Mouse (Mus musculus) neural tube, embryonic 14.5 days (tissue): ENCODE measurements at regions not wholly inside any gene's neighbourhood (a gene's known extent, or its start where the extent isn't known, plus 50 kb on each side); places are given as distances from the start of the nearest gene placed in this dataset.

Experiments
- ATAC-seq: fragments of 200-750 bp; cut with Nextera tagmentation; 2 replicates; pipeline ENCODE4 v1.8.0; 2017; ENCODE audit warnings: low read depth, mild to moderate bottlenecking, moderate TSS enrichment, moderate library complexity
- H3K27ac ChIP-seq: fragments of 300-500 bp; sonication (generic); 2 replicates; pipeline ENCODE4 v1.5.1; 2014; ENCODE audit warnings: low read depth, mild to moderate bottlenecking, control low read depth, low read length, moderate library complexity, mixed read lengths
- H3K27me3 ChIP-seq: fragments of 300-500 bp; sonication (generic); 2 replicates; pipeline ENCODE4 v1.6.1; 2014; ENCODE audit warnings: low read length; ENCODE audit not compliant: control insufficient read depth, insufficient read depth
- H3K36me3 ChIP-seq: fragments of 300-500 bp; sonication (generic); 2 replicates; pipeline ENCODE4 v1.6.1; 2014; ENCODE audit warnings: low read length, mixed read lengths; ENCODE audit not compliant: control insufficient read depth, insufficient read depth
- H3K4me1 ChIP-seq: fragments of 300-500 bp; sonication (generic); 2 replicates; pipeline ENCODE4 v1.6.1; 2014; ENCODE audit warnings: low read length; ENCODE audit not compliant: control insufficient read depth, insufficient read depth
- H3K4me2 ChIP-seq: fragments of 300-500 bp; sonication (generic); 2 replicates; pipeline ENCODE4 v1.6.1; 2014; ENCODE audit warnings: mild to moderate bottlenecking, low read depth, low read length, control low read depth
- H3K4me3 ChIP-seq: fragments of 300-500 bp; sonication (generic); 2 replicates; pipeline ENCODE4 v1.5.1; 2014; ENCODE audit warnings: low read depth, low read length, control low read depth, mixed read lengths
- H3K9ac ChIP-seq: fragments of 300-500 bp; sonication (generic); replicated peaks from 2 replicates; pipeline ENCODE4 v1.6.1; 2014; ENCODE audit warnings: low read depth, mild to moderate bottlenecking, control low read depth, low read length, mixed read lengths
- H3K9me3 ChIP-seq: fragments of 300-500 bp; sonication (generic); 2 replicates; pipeline ENCODE4 v1.6.1; 2016; ENCODE audit warnings: low read length; ENCODE audit not compliant: control insufficient read depth
- WGBS: fragments of 180-500 bp; shearing (Covaris S2); extraction: QIAGEN DNeasy Blood & Tissue Kit; methylation state at CpG from one replicate; pipeline ENCODE4 v1.1.7; 2014; 5-methylcytosine and 5-hydroxymethylcytosine counted together

GRCm38 (mm10) chr6:144897526-144897925 lies 115.7 kb upstream of the Sox5 start:
- Histone ChIP-seq H3K9ac (no peak overlapping the region), H3K4me3 (no peak overlapping the region), H3K27me3 (no peaks in the 10 kb centered on the region), H3K36me3 (no peaks in the 10 kb centered on the region), H3K27ac (no peak overlapping the region), H3K4me1 (no peaks in the 10 kb centered on the region), H3K4me2 (no peak overlapping the region), H3K9me3 (no peaks in the 10 kb centered on the region)
- 88% methylated on average over 3 of the region's 3 CpGs for WGBS
- ATAC-seq = no peak

- Histone ChIP-seq H3K27me3 (no peaks in the 10 kb centered on the region), H3K9me3 (no peaks in the 10 kb centered on the region), H3K36me3 (no peaks in the 10 kb centered on the region), H3K4me3 (no peak overlapping the region), H3K9ac (no peak overlapping the region), H3K27ac (no peak overlapping the region), H3K4me2 (no peak overlapping the region), H3K4me1 (no peaks in the 10 kb centered on the region)
- ATAC-seq = no peak
- WGBS = 69% methylated on average over 2 of the region's 2 CpGs
Observed at GRCm38 (mm10) chr6:144890914-144891313, 109.1 kb upstream of the Sox5 start.

GRCm38 (mm10) chr6:144890166-144890565 lies 108.4 kb upstream of the Sox5 start:
- WGBS = 58% methylated on average over 8 of the region's 8 CpGs
- Histone ChIP-seq H3K4me2 (no peak overlapping the region), H3K4me1 (no peaks in the 10 kb centered on the region), H3K27me3 (no peaks in the 10 kb centered on the region), H3K9me3 (no peaks in the 10 kb centered on the region), H3K36me3 (no peaks in the 10 kb centered on the region), H3K9ac (no peak overlapping the region), H3K4me3 (no peak overlapping the region), H3K27ac (no peak overlapping the region)
- no peak for ATAC-seq

GRCm38 (mm10) chr6:144883117-144883516 lies 101.3 kb upstream of the Sox5 start:
- H3K4me1 ChIP-seq = no peaks in the 10 kb centered on the region
- no peak overlapping the region for H3K4me3 ChIP-seq
- H3K9ac ChIP-seq = no peak overlapping the region
- no peaks in the 10 kb centered on the region for H3K36me3 ChIP-seq
- WGBS = 66% methylated on average over 4 of the region's 4 CpGs
- no peak overlapping the region for H3K4me2 ChIP-seq
- no peaks in the 10 kb centered on the region for H3K27me3 ChIP-seq
- no peak overlapping the region for H3K27ac ChIP-seq
- H3K9me3 ChIP-seq = no peaks in the 10 kb centered on the region
- ATAC-seq = no peak

- H3K27me3 ChIP-seq = no peaks in the 10 kb centered on the region
- no peak overlapping the region for H3K4me2 ChIP-seq
- H3K36me3 ChIP-seq = no peaks in the 10 kb centered on the region
- WGBS = 68% methylated on average over 10 of the region's 10 CpGs
- H3K4me1 ChIP-seq = no peaks in the 10 kb centered on the region
- H3K27ac ChIP-seq = no peak overlapping the region
- H3K9me3 ChIP-seq = no peaks in the 10 kb centered on the region
- ATAC-seq = no peak
- no peak overlapping the region for H3K4me3 ChIP-seq
- H3K9ac ChIP-seq = no peak overlapping the region
Observed at GRCm38 (mm10) chr6:144880098-144880497, 98.3 kb upstream of the Sox5 start.

- H3K9me3 ChIP-seq = no peaks in the 10 kb centered on the region
- no peak overlapping the region for H3K4me2 ChIP-seq
- H3K36me3 ChIP-seq = no peaks in the 10 kb centered on the region
- WGBS = 83% methylated on average over 12 of the region's 12 CpGs
- no peak overlapping the region for H3K4me3 ChIP-seq
- ATAC-seq = no peak
- no peak overlapping the region for H3K27ac ChIP-seq
- H3K27me3 ChIP-seq = no peaks in the 10 kb centered on the region
- no peaks in the 10 kb centered on the region for H3K4me1 ChIP-seq
- no peak overlapping the region for H3K9ac ChIP-seq
Observed at GRCm38 (mm10) chr6:144876758-144877157, 95.0 kb upstream of the Sox5 start.

GRCm38 (mm10) chr6:144875862-144876261 lies 94.1 kb upstream of the Sox5 start:
- Histone ChIP-seq H3K4me3 (no peak overlapping the region), H3K4me2 (no peak overlapping the region), H3K36me3 (no peaks in the 10 kb centered on the region), H3K9ac (no peak overlapping the region), H3K27me3 (no peaks in the 10 kb centered on the region), H3K4me1 (no peaks in the 10 kb centered on the region), H3K9me3 (no peaks in the 10 kb centered on the region), H3K27ac (no peak overlapping the region)
- ATAC-seq = no peak
- 69% methylated on average over 9 of the region's 9 CpGs for WGBS

- WGBS = 79% methylated on average over 5 of the region's 5 CpGs
- Histone ChIP-seq H3K4me2 (no peak overlapping the region), H3K27ac (no peak overlapping the region), H3K27me3 (no peaks in the 10 kb centered on the region), H3K9me3 (no peaks in the 10 kb centered on the region), H3K36me3 (no peaks in the 10 kb centered on the region), H3K4me3 (no peak overlapping the region), H3K9ac (no peak overlapping the region), H3K4me1 (no peaks in the 10 kb centered on the region)
- ATAC-seq = no peak
Observed at GRCm38 (mm10) chr6:144874251-144874650, 92.5 kb upstream of the Sox5 start.

- Histone ChIP-seq H3K4me1 (no peaks in the 10 kb centered on the region), H3K9me3 (no peaks in the 10 kb centered on the region), H3K27me3 (no peaks in the 10 kb centered on the region), H3K4me3 (no peak overlapping the region), H3K4me2 (no peak overlapping the region), H3K36me3 (no peaks in the 10 kb centered on the region), H3K9ac (no peak overlapping the region), H3K27ac (no peak overlapping the region)
- no peak for ATAC-seq
- 93% methylated on average over 8 of the region's 8 CpGs for WGBS
Observed at GRCm38 (mm10) chr6:144870949-144871348, 89.2 kb upstream of the Sox5 start.

- H3K4me3 ChIP-seq = no peak overlapping the region
- H3K4me1 ChIP-seq = no peaks in the 10 kb centered on the region
- no peaks in the 10 kb centered on the region for H3K9me3 ChIP-seq
- no peak overlapping the region for H3K27ac ChIP-seq
- no peak overlapping the region for H3K4me2 ChIP-seq
- H3K36me3 ChIP-seq = no peaks in the 10 kb centered on the region
- WGBS = 33% methylated on average over 9 of the region's 9 CpGs
- H3K27me3 ChIP-seq = no peaks in the 10 kb centered on the region
- no peak for ATAC-seq
- no peak overlapping the region for H3K9ac ChIP-seq
Observed at GRCm38 (mm10) chr6:144867333-144867732, 85.6 kb upstream of the Sox5 start.
